29 mouse cellular contexts compared by ENCODE assay signal in the genomic region with DNA sequence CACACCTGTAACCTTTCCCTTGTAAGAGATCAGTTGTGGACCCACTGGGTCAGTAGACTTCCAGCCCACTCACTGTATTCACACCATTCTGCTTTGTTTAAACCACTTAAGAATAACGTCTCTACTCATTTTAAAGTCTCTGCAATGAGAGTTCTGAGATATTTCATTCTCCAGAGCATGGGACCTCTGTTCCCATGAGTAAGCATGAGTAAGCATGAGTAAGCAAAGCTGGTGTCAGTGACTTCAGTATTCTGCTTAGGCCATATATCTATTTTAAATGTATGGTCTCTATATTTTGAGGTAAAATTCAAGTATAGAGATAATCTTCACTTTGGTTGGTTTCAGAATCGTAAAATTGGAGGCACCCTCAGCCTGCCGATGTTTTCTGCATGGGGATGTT. TPM values are rescaled to one million over a fixed set of nuclear protein-coding genes. Genes with fewer than 3 reads are reported as not detected.
DNase-seq lines count a peak whose midpoint lies in the region; ATAC-seq and TF ChIP-seq lines count a peak whose summit lies in the region.
"Had no signal": no experiment of that assay in that cellular context is flagged by ENCODE, and none has a peak within 500 bp of the region (broad histone marks: within the 10 kb centered on the region; RNA-seq: fewer than 3 reads in every experiment).

No protein-coding gene starts in this region.

- H3K9me3 ChIP-seq in MEL (replicated peaks; ENCODE audit: insufficient read depth, low read length) = no peaks in the 10 kb centered on the region
- H3K9me3 ChIP-seq in intestine, postnatal 0 days (ENCODE audit: control insufficient read depth) = no peaks in the 10 kb centered on the region
- H3K9me3 ChIP-seq: embryonic facial prominence, embryonic 13.5 days; embryonic facial prominence, embryonic 15.5 days; forebrain, embryonic 10.5 days; forebrain, embryonic 12.5 days had no signal

- no peak overlapping the region for H3K27ac ChIP-seq in MEL (ENCODE audit: control insufficient read depth, low read depth, low read length)
- H3K27ac ChIP-seq in intestine, postnatal 0 days (ENCODE audit: low read depth, low read length) = no peak overlapping the region
- H3K27ac ChIP-seq: embryonic facial prominence, embryonic 13.5 days; embryonic facial prominence, embryonic 15.5 days; forebrain, embryonic 10.5 days; forebrain, embryonic 12.5 days had no signal

- no peaks in the 10 kb centered on the region for H3K79me2 ChIP-seq in MEL (ENCODE audit: control insufficient read depth, insufficient read depth, low read length, poor library complexity)

- H3K36me3 ChIP-seq in MEL (ENCODE audit: control insufficient read depth in 1 of 2, insufficient read depth in 2 of 2, low read length in 2 of 2) = no peaks in the 10 kb centered on the region
- H3K36me3 ChIP-seq in intestine, postnatal 0 days (ENCODE audit: control insufficient read depth, insufficient read depth) = no peaks in the 10 kb centered on the region
- H3K36me3 ChIP-seq: embryonic facial prominence, embryonic 13.5 days; embryonic facial prominence, embryonic 15.5 days; forebrain, embryonic 10.5 days; forebrain, embryonic 12.5 days; G1E had no signal

- no peak for TF ChIP-seq EP300 in MEL (IDR thresholded peaks at IDR 0.05; ENCODE audit: low read depth in 1 of 2, low read length in 2 of 2)

- H3K4me2 ChIP-seq in intestine, postnatal 0 days (replicated peaks; ENCODE audit: low read depth) = no peak overlapping the region
- H3K4me2 ChIP-seq: embryonic facial prominence, embryonic 13.5 days; embryonic facial prominence, embryonic 15.5 days; forebrain, embryonic 12.5 days had no signal

- 83% methylated on average over 3 of the region's 3 CpGs for WGBS in intestine, postnatal 0 days

- no peaks in the 10 kb centered on the region for H3K27me3 ChIP-seq in MEL (ENCODE audit: control insufficient read depth in 1 of 2, insufficient read depth in 2 of 2, low read length in 2 of 2)
- no peaks in the 10 kb centered on the region for H3K27me3 ChIP-seq in intestine, postnatal 0 days (replicated peaks; ENCODE audit: control insufficient read depth, insufficient read depth, low read length)
- H3K27me3 ChIP-seq: CH12.LX; embryonic facial prominence, embryonic 13.5 days; embryonic facial prominence, embryonic 15.5 days; forebrain, embryonic 12.5 days had no signal

- no peak for TF ChIP-seq RAD21 in MEL (IDR thresholded peaks at IDR 0.05; ENCODE audit: low read depth, low read length)

- no peak for ATAC-seq in intestine, postnatal 0 days
- ATAC-seq: CD4-positive, CD25-positive, alpha-beta regulatory T cell, adult 4 months; forebrain, embryonic 14.5 days; forebrain, embryonic 16.5 days; Patski had no signal

- H3K4me1 ChIP-seq in MEL (ENCODE audit: control insufficient read depth in 1 of 2, insufficient read depth in 2 of 2, low read length in 2 of 2) = no peaks in the 10 kb centered on the region
- H3K4me1 ChIP-seq in intestine, postnatal 0 days (replicated peaks; ENCODE audit: control insufficient read depth, insufficient read depth, low read length) = no peaks in the 10 kb centered on the region
- H3K4me1 ChIP-seq: embryonic facial prominence, embryonic 13.5 days; embryonic facial prominence, embryonic 15.5 days; forebrain, embryonic 12.5 days had no signal

- H3K4me3 ChIP-seq in MEL (ENCODE audit: control insufficient read depth in 1 of 2, insufficient read depth in 1 of 2, low read depth in 2 of 2, low read length in 2 of 2) = no peak overlapping the region
- H3K4me3 ChIP-seq in intestine, postnatal 0 days (ENCODE audit: low read depth, low read length) = no peak overlapping the region
- H3K4me3 ChIP-seq: embryonic facial prominence, embryonic 13.5 days; embryonic facial prominence, embryonic 15.5 days; erythroblast, embryonic 14.5 days; forebrain, embryonic 10.5 days; forebrain, embryonic 12.5 days had no signal

- no peak overlapping the region for H3K9ac ChIP-seq in MEL (ENCODE audit: control insufficient read depth, low read depth, low read length, poor library complexity, severe bottlenecking)
- no peak overlapping the region for H3K9ac ChIP-seq in intestine, postnatal 0 days (ENCODE audit: low read depth, low read length)
- H3K9ac ChIP-seq: embryonic facial prominence, embryonic 13.5 days; embryonic facial prominence, embryonic 15.5 days; forebrain, embryonic 12.5 days had no signal

- DNase-seq in heart, adult 11 months = peak; percentile 61
- DNase-seq in heart, adult 8-10 months (ENCODE audit: low spot score) = no peak
- peak; percentile 39 for DNase-seq in 416B (ENCODE audit: low read depth)
- peak; percentile 7 for DNase-seq in MEL (ENCODE audit: low read depth, low spot score)
- peak; percentile 41 for DNase-seq in c-Kit-negative CD71-positive TER-119-positive erythroid progenitor cells, embryonic 14.5 days (ENCODE audit: low read depth, low spot score)
- no peak for DNase-seq in left cerebral cortex, adult 8-10 months (ENCODE audit: low spot score in 2 of 2)
- DNase-seq in left cerebral cortex, postnatal 14 days (ENCODE audit: low spot score in 2 of 2) = no peak
- DNase-seq: adrenal gland, adult 8-10 months; adrenal gland, postnatal 14 days; adrenal gland, postnatal 36 days; cerebellum, adult 18-20 months; cerebellum, adult 8-10 months; cerebellum, adult 9-11 months; cerebellum, postnatal 36 days had no signal

- intact Hi-C loops in left cerebral cortex, postnatal 14 days (cut with DNase I) = no loop called here

- no peak for TF ChIP-seq CTCF in MEL (IDR thresholded peaks at IDR 0.05 in 2 of 3, conservative IDR thresholded peaks at IDR 0.05 in 1 of 3; ENCODE audit: control insufficient read depth in 1 of 3, insufficient read depth in 1 of 3, low read depth in 2 of 3, low read length in 3 of 3, poor library complexity in 1 of 3, severe bottlenecking in 1 of 3)
- TF ChIP-seq CTCF in intestine, postnatal 0 days (IDR thresholded peaks at IDR 0.05; ENCODE audit: low read depth) = no peak

- TF ChIP-seq POLR2A in MEL (IDR thresholded peaks at IDR 0.05; ENCODE audit: control insufficient read depth in 1 of 2, insufficient read depth in 1 of 2, low read depth in 1 of 2, low read length in 2 of 2, poor library complexity in 1 of 2) = no peak

TF ChIP-seq in MEL, 35 proteins besides CTCF, POLR2A, EP300 and RAD21:
- TF ChIP-seq CHD2 (IDR thresholded peaks at IDR 0.05; ENCODE audit: low read length) (no peak), E2F4 (IDR thresholded peaks at IDR 0.05; ENCODE audit: borderline replicate concordance, low read depth, low read length) (no peak)
TF ChIP-seq in MEL: peak in this region for 0.

RNA-seq across cellular contexts. Expression of gene Akain1, which starts 57.0 kb away (rescaled TPM):
- not detected for total RNA-seq in heart, adult 8-10 months (2022)
- not detected in 2 replicates for total RNA-seq in MEL (2012; rRNA removed)
- polyA plus RNA-seq in MEL (2012; ENCODE audit: insufficient read depth in 1 of 2, insufficient read length in 2 of 2, low read depth in 1 of 2, low replicate concordance in 2 of 2, missing spikeins in 1 of 2) = not detected
- polyA plus RNA-seq in intestine, postnatal 0 days (2015; fragmentation: Nextera tagmentation; extraction: Ambion mirVana) = not detected in 2 replicates
- total RNA-seq in left cerebral cortex, adult 8-10 months (2022) = 1 to 10 TPM; 5.4 to 8.5 (median 6.4) TPM
- 1 to 10 TPM; 2.9 to 3.0 TPM for total RNA-seq in left cerebral cortex, postnatal 14 days (2021)
- total RNA-seq: adrenal gland, adult 18-20 months; adrenal gland, postnatal 14 days; adrenal gland, postnatal 36 days; CH12.LX; common myeloid progenitor, adult 5-6 weeks had no signal
- polyA plus RNA-seq: activated CD4-positive, CD25-positive, alpha-beta regulatory T cell, adult 4 months; CD4-positive, CD25-positive, alpha-beta regulatory T cell, adult 4 months; embryonic facial prominence, embryonic 13.5 days; embryonic facial prominence, embryonic 15.5 days; erythroblast, embryonic 14.5 days; forebrain, embryonic 10.5 days; G1E; Patski had no signal

Comparison
In these comparisons a context has a peak if more than half of its experiments do, and no peak if none do; other contexts are left out.
1. DNase-seq: peak in heart, adult 11 months (single experiment), 416B (single experiment), MEL (single experiment) and c-Kit-negative CD71-positive TER-119-positive erythroid progenitor cells, embryonic 14.5 days (single experiment); none in heart, adult 8-10 months (single experiment), left cerebral cortex, adult 8-10 months (0 of 2) and left cerebral cortex, postnatal 14 days (0 of 2).